15 mouse cellular contexts compared by ENCODE assay signal in genomic region chr17:49064526-49064925, GRCm38 (mm10).
A peak's percentile ranks its signal among the peaks of the same experiment; 100 is the strongest.
DNase-seq lines count a peak whose midpoint lies in the region; ATAC-seq lines count a peak whose summit lies in the region.
"Had no signal": no experiment of that assay in that cellular context is flagged by ENCODE, and none has a peak within 500 bp of the region (broad histone marks: within the 10 kb centered on the region; RNA-seq: fewer than 3 reads in every experiment).

No protein-coding gene starts in this region.

- H3K27ac ChIP-seq in embryonic facial prominence, embryonic 14.5 days (replicated peaks; ENCODE audit: low read depth, low read length), result no peak overlapping the region
- no peak overlapping the region for H3K27ac ChIP-seq in embryonic facial prominence, embryonic 10.5 days (replicated peaks)
- H3K27ac ChIP-seq in forebrain, embryonic 16.5 days (ENCODE audit: low read length), result no peak overlapping the region
- H3K27ac ChIP-seq: limb, embryonic 13.5 days had no signal

- 78% methylated on average over 8 of the region's 8 CpGs for WGBS in embryonic facial prominence, embryonic 14.5 days
- 90% methylated on average over 8 of the region's 8 CpGs for WGBS in embryonic facial prominence, embryonic 10.5 days
- WGBS in forebrain, embryonic 16.5 days, result 69% methylated on average over 8 of the region's 8 CpGs

- H3K4me1 ChIP-seq in embryonic facial prominence, embryonic 14.5 days (ENCODE audit: control insufficient read depth, insufficient read depth, low read length), result no peaks in the 10 kb centered on the region
- peaks cover 18% of the 10 kb centered on the region for H3K4me1 ChIP-seq in embryonic facial prominence, embryonic 10.5 days
- peaks cover 18% of the 10 kb centered on the region for H3K4me1 ChIP-seq in forebrain, embryonic 16.5 days (replicated peaks; ENCODE audit: control insufficient read depth, insufficient read depth, low read length)

- no peak overlapping the region for H3K4me2 ChIP-seq in embryonic facial prominence, embryonic 14.5 days (ENCODE audit: low read depth, low read length)
- H3K4me2 ChIP-seq in forebrain, embryonic 16.5 days (ENCODE audit: low read length), result no peak overlapping the region
- H3K4me2 ChIP-seq: limb, embryonic 13.5 days had no signal

- H3K36me3 ChIP-seq in embryonic facial prominence, embryonic 14.5 days (ENCODE audit: control insufficient read depth, insufficient read depth, low read length), result no peaks in the 10 kb centered on the region
- H3K36me3 ChIP-seq in embryonic facial prominence, embryonic 10.5 days (replicated peaks), result no peaks in the 10 kb centered on the region
- H3K36me3 ChIP-seq in forebrain, embryonic 16.5 days (ENCODE audit: control insufficient read depth, insufficient read depth), result no peaks in the 10 kb centered on the region
- H3K36me3 ChIP-seq: limb, embryonic 13.5 days had no signal

- H3K27me3 ChIP-seq in embryonic facial prominence, embryonic 14.5 days (replicated peaks; ENCODE audit: control insufficient read depth, insufficient read depth, low read length), result no peaks in the 10 kb centered on the region
- H3K27me3 ChIP-seq in embryonic facial prominence, embryonic 10.5 days (replicated peaks; ENCODE audit: low read depth, poor library complexity, severe bottlenecking), result no peaks in the 10 kb centered on the region
- H3K27me3 ChIP-seq in forebrain, embryonic 16.5 days (replicated peaks; ENCODE audit: control insufficient read depth, insufficient read depth, low read length), result no peaks in the 10 kb centered on the region

- H3K9me3 ChIP-seq in embryonic facial prominence, embryonic 14.5 days (ENCODE audit: control insufficient read depth, low read length), result no peaks in the 10 kb centered on the region
- no peaks in the 10 kb centered on the region for H3K9me3 ChIP-seq in embryonic facial prominence, embryonic 10.5 days
- H3K9me3 ChIP-seq in forebrain, embryonic 16.5 days (ENCODE audit: control insufficient read depth, low read length), result no peaks in the 10 kb centered on the region
- H3K9me3 ChIP-seq: limb, embryonic 13.5 days had no signal

- no peak overlapping the region for H3K4me3 ChIP-seq in embryonic facial prominence, embryonic 14.5 days (ENCODE audit: low read depth, low read length)
- no peak overlapping the region for H3K4me3 ChIP-seq in embryonic facial prominence, embryonic 10.5 days
- no peak overlapping the region for H3K4me3 ChIP-seq in forebrain, embryonic 16.5 days (replicated peaks; ENCODE audit: low read length)
- H3K4me3 ChIP-seq: limb, embryonic 13.5 days had no signal

- peak; percentile 8 for DNase-seq in embryonic facial prominence, embryonic 14.5 days (ENCODE audit: low spot score)
- no peak for DNase-seq in embryonic facial prominence, embryonic 10.5 days (ENCODE audit: low spot score)
- DNase-seq in layer of hippocampus, adult 9-10 months (ENCODE audit: low spot score), result peak; percentile 59
- peak; percentile 38 for DNase-seq in left cerebral cortex, postnatal 4 days
- no peak for DNase-seq in spleen, postnatal 14 days (ENCODE audit: low spot score in 2 of 2)
- DNase-seq in adrenal gland, adult 8-10 months, result no peak
- no peak for DNase-seq in adrenal gland, adult (ENCODE audit: inconsistent age in 2 of 2, low spot score in 1 of 2)
- DNase-seq: adrenal gland, postnatal 14 days; heart, postnatal 10 days; kidney, postnatal 10 days; liver, postnatal 0 days; thymus, postnatal 14 days had no signal

- no peak for ATAC-seq in embryonic facial prominence, embryonic 14.5 days (ENCODE audit: low read depth)
- peak; percentile 43 for ATAC-seq in forebrain, embryonic 16.5 days
- ATAC-seq: inflammation-experienced regulatory T-cells, adult 6 months; liver, postnatal 0 days had no signal

- intact Hi-C loops in left cerebral cortex, postnatal 4 days (cut with DNase I), result no loop called here

- no peak overlapping the region for H3K9ac ChIP-seq in embryonic facial prominence, embryonic 14.5 days (ENCODE audit: low read depth, low read length)
- H3K9ac ChIP-seq in forebrain, embryonic 16.5 days (replicated peaks; ENCODE audit: low read depth, low read length), result no peak overlapping the region
- H3K9ac ChIP-seq: limb, embryonic 13.5 days; liver, postnatal 0 days had no signal

Comparison
In these comparisons a context has a peak if more than half of its experiments do, and no peak if none do; other contexts are left out.
1. DNase-seq: peak in embryonic facial prominence, embryonic 14.5 days (single experiment), layer of hippocampus, adult 9-10 months (single experiment) and left cerebral cortex, postnatal 4 days (single experiment); none in embryonic facial prominence, embryonic 10.5 days (single experiment), spleen, postnatal 14 days (0 of 2), adrenal gland, adult 8-10 months (single experiment) and adrenal gland, adult (0 of 2).